Mouse (Mus musculus) stomach, embryonic 15.5 days (tissue): Measurements from ENCODE around the gene Trim14. TPM values are rescaled to one million over a fixed set of nuclear protein-coding genes. Genes with fewer than 3 reads are reported as not detected.

Experiments
- ATAC-seq: fragments of 200-750 bp; cut with Nextera tagmentation; 2 replicates; pipeline ENCODE4 v1.8.0; 2017; ENCODE audit warnings: low read depth, moderate number of reproducible peaks, moderate TSS enrichment; ENCODE audit not compliant: insufficient read depth, low FRiP score
- H3K27ac ChIP-seq: fragments of 300-500 bp; sonication (generic); 2 replicates; pipeline ENCODE4 v1.5.1; 2015; ENCODE audit warnings: mild to moderate bottlenecking, inconsistent platforms
- H3K27me3 ChIP-seq: fragments of 300-500 bp; sonication (generic); replicated peaks from 2 replicates; pipeline ENCODE4 v1.6.1; 2015; ENCODE audit warnings: inconsistent platforms
- H3K36me3 ChIP-seq: fragments of 300-500 bp; sonication (generic); 2 replicates; pipeline ENCODE4 v1.6.1; 2015; ENCODE audit warnings: inconsistent platforms
- H3K4me1 ChIP-seq: fragments of 300-500 bp; sonication (generic); 2 replicates; pipeline ENCODE4 v1.6.1; 2015; ENCODE audit warnings: inconsistent platforms
- H3K4me2 ChIP-seq: fragments of 300-500 bp; sonication (generic); 2 replicates; pipeline ENCODE4 v1.6.1; 2015; ENCODE audit warnings: mild to moderate bottlenecking, inconsistent platforms
- H3K4me3 ChIP-seq: fragments of 300-500 bp; sonication (generic); replicated peaks from 2 replicates; pipeline ENCODE4 v1.5.1; 2015; ENCODE audit warnings: inconsistent platforms
- H3K9ac ChIP-seq: fragments of 300-500 bp; sonication (generic); 2 replicates; pipeline ENCODE4 v1.6.1; 2015; ENCODE audit warnings: inconsistent platforms
- H3K9me3 ChIP-seq: fragments of 300-500 bp; sonication (generic); 2 replicates; pipeline ENCODE4 v1.6.1; 2016; ENCODE audit warnings: inconsistent platforms
- WGBS: fragments of 180-500 bp; shearing (Covaris S2); methylation state at CpG from one replicate; pipeline ENCODE4 v1.1.7; 2015; 5-methylcytosine and 5-hydroxymethylcytosine counted together
- polyA plus RNA-seq: library from polyadenylated mRNA; unstranded; fragments of >200 nt; fragmentation: Nextera tagmentation; extraction: Ambion mirVana; gene quantifications from 2 replicates; pipeline ENCODE4 v1.2.1, GENCODE M21; 2015

The Trim14 gene
- polyA plus RNA-seq, 1 experiment from 2014 or later, result 5.3 TPM

GRCm38 (mm10) chr4:46456762-46457161, 79.2 kb downstream of the Trim14 start:
- Histone ChIP-seq H3K4me3 (no peak overlapping the region), H3K9me3 (no peaks in the 10 kb centered on the region), H3K36me3 (peaks cover 6% of the 10 kb centered on the region; the same call in 1 of the 2 replicates), H3K4me2 (no peak overlapping the region), H3K4me1 (peaks cover 20% of the 10 kb centered on the region), H3K27me3 (no peaks in the 10 kb centered on the region), H3K9ac (no peak overlapping the region), H3K27ac (no peak overlapping the region)
- WGBS, result 75% methylated on average over 4 of the region's 4 CpGs
- no peak for ATAC-seq

GRCm38 (mm10) chr4:46454097-46454864, 81.7 kb downstream of the Trim14 start:
- H3K4me3 ChIP-seq, result no peak overlapping the region
- H3K4me2 ChIP-seq, result peak overlapping the region; percentile 76
- H3K27me3 ChIP-seq, result no peaks in the 10 kb centered on the region
- H3K36me3 ChIP-seq, result no peaks in the 10 kb centered on the region
- H3K27ac ChIP-seq, result no peak overlapping the region
- 67% methylated on average over 5 of the region's 5 CpGs for WGBS
- H3K9ac ChIP-seq, result no peak overlapping the region
- H3K9me3 ChIP-seq, result no peaks in the 10 kb centered on the region
- no peak for ATAC-seq
- H3K4me1 ChIP-seq, result peaks cover 20% of the 10 kb centered on the region

GRCm38 (mm10) chr4:46452855-46453719, 82.9 kb downstream of the Trim14 start:
- H3K9me3 ChIP-seq, result no peaks in the 10 kb centered on the region
- peaks cover 20% of the 10 kb centered on the region for H3K4me1 ChIP-seq
- peak overlapping the region; percentile 96; the same call in 1 of the 2 replicates for H3K27ac ChIP-seq
- H3K36me3 ChIP-seq, result no peaks in the 10 kb centered on the region
- H3K4me3 ChIP-seq, result peak overlapping the region; percentile 82
- 32% methylated on average over 13 of the region's 13 CpGs for WGBS
- H3K9ac ChIP-seq, result peak overlapping the region; percentile 21; the same call in 1 of the 2 replicates
- peak overlapping the region; percentile 76 for H3K4me2 ChIP-seq
- no peaks in the 10 kb centered on the region for H3K27me3 ChIP-seq
- ATAC-seq, result no peak

- Histone ChIP-seq H3K9ac (peak overlapping the region; percentile 95), H3K9me3 (no peaks in the 10 kb centered on the region), H3K27me3 (no peaks in the 10 kb centered on the region), H3K27ac (peak overlapping the region; percentile 96), H3K4me2 (peak overlapping the region; percentile 76), H3K4me1 (peaks cover 20% of the 10 kb centered on the region), H3K36me3 (no peaks in the 10 kb centered on the region), H3K4me3 (peak overlapping the region; percentile 82)
- WGBS, result 0% methylated on average over 19 of the region's 19 CpGs
- peak; percentile 30; the same call in 1 of the 2 replicates for ATAC-seq
These were observed 83.5 kb downstream of the Trim14 start for GRCm38 (mm10) chr4:46452481-46452850.

- under 1% methylated on average over 77 of the region's 111 CpGs for WGBS
- Histone ChIP-seq H3K4me1 (peaks cover 20% of the 10 kb centered on the region), H3K4me2 (peak overlapping the region; percentile 76), H3K27ac (peak overlapping the region; percentile 96), H3K9ac (peak overlapping the region; percentile 95), H3K27me3 (no peaks in the 10 kb centered on the region), H3K9me3 (no peaks in the 10 kb centered on the region), H3K36me3 (no peaks in the 10 kb centered on the region), H3K4me3 (peak overlapping the region; percentile 82)
- ATAC-seq, result peak; percentile 8
These were observed 84.0 kb downstream of the Trim14 start for GRCm38 (mm10) chr4:46451758-46452480.

- Histone ChIP-seq H3K9me3 (no peaks in the 10 kb centered on the region), H3K4me3 (peak overlapping the region; percentile 82), H3K36me3 (no peaks in the 10 kb centered on the region), H3K4me1 (peaks cover 20% of the 10 kb centered on the region), H3K27me3 (no peaks in the 10 kb centered on the region), H3K4me2 (peak overlapping the region; percentile 76), H3K9ac (peak overlapping the region; percentile 95), H3K27ac (peak overlapping the region; percentile 96)
- ATAC-seq, result peak; percentile 7; the same call in 1 of the 2 replicates
- under 1% methylated on average over 59 of the region's 70 CpGs for WGBS
These were observed 84.6 kb downstream of the Trim14 start for GRCm38 (mm10) chr4:46451240-46451757.

GRCm38 (mm10) chr4:46450519-46451131, 85.3 kb downstream of the Trim14 start, which contains the start of gene Anp32b:
Gene Anp32b (plus strand): TSS chr4:46450902.
- Histone ChIP-seq H3K9ac (peak within 1 kb of the TSS; percentile 95), H3K4me1 (peaks cover 20% of the 10 kb centered on the region), H3K36me3 (no peaks in the 10 kb centered on the region), H3K4me2 (peak within 1 kb of the TSS; percentile 82), H3K27ac (peak within 1 kb of the TSS; percentile 96), H3K4me3 (peak within 1 kb of the TSS; percentile 82), H3K9me3 (no peaks in the 10 kb centered on the region), H3K27me3 (no peaks in the 10 kb centered on the region)
- ATAC-seq, result peak; percentile 95
- under 1% methylated on average over 42 of the region's 66 CpGs for WGBS

GRCm38 (mm10) chr4:46450020-46450518, 85.9 kb downstream of the Trim14 start:
- peak overlapping the region; percentile 82 for H3K4me2 ChIP-seq
- 25% methylated on average over 7 of the region's 7 CpGs for WGBS
- H3K36me3 ChIP-seq, result no peaks in the 10 kb centered on the region
- H3K4me3 ChIP-seq, result peak overlapping the region; percentile 82
- no peaks in the 10 kb centered on the region for H3K9me3 ChIP-seq
- H3K27me3 ChIP-seq, result no peaks in the 10 kb centered on the region
- peaks cover 15% of the 10 kb centered on the region for H3K4me1 ChIP-seq
- H3K9ac ChIP-seq, result peak overlapping the region; percentile 45; the same call in 1 of the 2 replicates
- peak overlapping the region; percentile 96 for H3K27ac ChIP-seq
- ATAC-seq, result no peak

- Histone ChIP-seq H3K4me3 (no peak overlapping the region), H3K27me3 (no peaks in the 10 kb centered on the region), H3K9ac (no peak overlapping the region), H3K9me3 (no peaks in the 10 kb centered on the region), H3K36me3 (no peaks in the 10 kb centered on the region), H3K27ac (0 out of 2 replicates have a peak overlapping the region, but pooled peaks have one; percentile 6), H3K4me1 (peaks cover 12% of the 10 kb centered on the region), H3K4me2 (no peak overlapping the region)
- WGBS, result 49% methylated on average over 6 of the region's 6 CpGs
- no peak for ATAC-seq
These were observed 87.1 kb downstream of the Trim14 start for GRCm38 (mm10) chr4:46448886-46449285.

GRCm38 (mm10) chr4:46447461-46447860, 88.5 kb downstream of the Trim14 start:
- WGBS, result 52% methylated on average over 1 of the region's 1 CpGs

More at GRCm38 (mm10) chr4:46447461-46447860, 88.5 kb downstream of the Trim14 start:
- no peak for ATAC-seq
- H3K4me1 ChIP-seq, result no peaks in the 10 kb centered on the region
- no peaks in the 10 kb centered on the region for H3K36me3 ChIP-seq
- no peaks in the 10 kb centered on the region for H3K9me3 ChIP-seq
- no peaks in the 10 kb centered on the region for H3K27me3 ChIP-seq
- H3K27ac ChIP-seq, result no peak overlapping the region
- H3K9ac ChIP-seq, result no peak overlapping the region
- H3K4me2 ChIP-seq, result no peak overlapping the region
- H3K4me3 ChIP-seq, result no peak overlapping the region
